Mouse (Mus musculus) CD8-positive naive resting alpha-beta T cell, adult 2 months (primary cell): ENCODE data around the gene Mrgpre.

Experiments
- DNase-seq, 2 experiments: peaks; one replicate each; pipeline ENCODE4 v3.0.0; 2022; ENCODE audit warnings: low read depth in 2 of 2, low spot score in 2 of 2

Mrgpre gene

GRCm38 (mm10) chr7:143739511-143740461 lies 44.5 kb downstream of the Mrgpre start:
- DNase-seq, result peak; percentile 47 to 60

- DNase-seq, result no peak
Observed at GRCm38 (mm10) chr7:143738601-143739006, 45.7 kb downstream of the Mrgpre start.

DNA sequence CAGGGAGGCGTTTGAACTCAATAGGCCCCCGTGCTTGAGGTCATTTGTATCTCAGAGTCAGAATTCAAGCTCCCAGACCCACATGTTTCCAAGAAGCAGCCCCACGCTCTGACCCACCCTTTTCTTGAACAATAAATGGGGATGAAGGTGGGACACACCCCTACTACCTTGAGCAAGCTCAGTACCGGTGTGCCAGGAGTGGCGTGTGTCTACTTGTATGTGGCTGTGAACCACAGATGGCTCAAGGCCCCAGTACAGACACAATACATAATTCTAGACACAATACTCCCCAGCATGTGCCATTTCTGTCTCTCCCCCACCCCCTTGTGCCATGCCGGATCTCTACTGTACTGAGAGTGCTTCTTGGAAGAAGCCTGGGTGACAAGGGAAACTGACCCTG lies 46.1 kb downstream of the Mrgpre start:
- DNase-seq, result no peak

GRCm38 (mm10) chr7:143733746-143734145 lies 50.6 kb downstream of the Mrgpre start:
- no peak for DNase-seq

DNA sequence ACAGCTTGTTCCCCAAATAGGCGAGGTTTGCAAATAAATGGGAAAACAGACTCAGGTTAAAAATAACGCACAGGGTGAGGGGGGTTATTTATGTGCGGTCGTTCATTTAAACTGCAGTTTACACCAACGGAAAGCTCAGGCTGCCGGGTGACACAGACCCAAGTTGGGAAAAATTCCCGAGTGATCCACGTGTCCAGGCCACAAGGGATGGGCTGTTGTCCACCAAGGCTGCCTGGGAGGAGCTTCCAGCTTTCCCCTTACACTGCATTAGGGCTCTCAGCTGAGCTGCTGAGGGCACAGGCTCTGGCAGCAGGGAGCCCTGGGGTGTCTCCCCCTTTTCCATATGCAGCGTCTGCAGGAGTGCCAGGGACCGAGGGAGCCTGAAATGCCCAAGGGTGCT lies 54.4 kb downstream of the Mrgpre start:
- no peak for DNase-seq
